Mouse (Mus musculus): Measurements from ENCODE around the gene Ms4a14. TPM values are rescaled to one million over a fixed set of nuclear protein-coding genes. Genes with fewer than 3 reads are reported as not detected.

Ms4a14 gene
- 0.04 and 0.12 TPM in 2 replicates for polyA plus RNA-seq (2012; rRNA removed)

GRCm38 (mm10) chr19:11314354-11314753, at the start of gene Ms4a14:
Ms4a14 (minus strand) TSS chr19:11314454.

DNA sequence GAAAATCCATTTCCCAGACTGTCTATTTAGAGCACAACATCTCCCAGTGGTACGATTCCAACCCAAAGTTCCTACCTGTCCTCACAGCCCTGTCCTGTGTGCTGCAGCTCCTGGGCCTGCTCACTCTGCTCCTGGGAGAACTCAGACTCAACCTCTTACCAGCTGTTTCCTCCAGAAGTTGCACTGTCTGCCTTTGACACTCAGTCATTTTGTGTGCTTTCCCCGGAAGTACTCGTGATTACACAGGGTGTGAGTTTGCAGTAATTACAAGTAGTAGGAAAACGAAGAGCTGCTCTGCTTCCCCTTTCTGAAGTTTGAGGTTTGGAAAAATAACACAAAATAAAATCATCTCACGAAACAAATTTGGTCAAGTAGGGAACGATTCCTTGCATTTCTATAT, 21.7 kb upstream of the Ms4a14 start, which contains the start of gene Ms4a7:
Gene Ms4a7, minus strand, starts transcription at position 215 of the 400 bp plus-strand sequence.

GRCm38 (mm10) chr19:11283773-11284172, 30.5 kb downstream of the Ms4a14 start, which contains the start of gene Ms4a5:
Ms4a5 (minus strand) TSS chr19:11283873.

DNA sequence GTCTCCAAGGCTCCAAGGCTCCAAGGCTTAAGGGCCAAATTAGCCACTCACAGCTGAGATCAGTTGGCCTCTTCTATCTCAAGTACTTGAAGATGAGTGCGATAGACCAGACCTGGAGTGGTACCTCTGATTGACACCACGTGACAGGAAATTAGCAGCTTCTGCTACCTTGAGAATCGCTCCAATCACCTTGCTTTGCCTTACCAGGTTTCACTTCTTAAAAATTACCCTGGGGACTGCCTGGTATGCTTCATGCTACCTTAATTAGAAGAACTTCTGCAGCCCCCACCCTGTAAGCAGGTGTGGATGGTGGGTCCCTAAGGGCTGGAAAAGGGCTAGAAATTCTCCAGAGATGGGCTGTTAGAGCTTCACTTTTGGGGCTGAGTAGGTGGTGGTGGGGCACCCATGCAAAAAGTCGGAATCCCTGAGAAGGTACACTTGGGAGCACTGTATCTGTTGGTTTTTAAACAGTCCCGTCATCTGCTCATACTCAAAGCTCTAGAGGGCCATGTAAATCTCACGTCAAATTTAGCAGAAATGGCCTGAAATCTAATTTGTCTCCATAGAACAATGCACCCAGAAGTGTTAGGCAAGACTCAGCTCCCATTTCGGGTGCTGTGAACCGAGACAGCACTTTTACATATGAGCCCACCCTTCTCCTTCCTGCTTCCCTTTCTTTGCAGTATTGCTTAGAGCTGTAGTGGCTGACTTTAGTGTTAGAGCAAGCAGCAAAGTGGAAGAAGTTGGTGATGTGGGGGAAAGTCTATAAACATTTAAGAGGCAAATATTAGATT, 48.0 kb downstream of the Ms4a14 start, which contains the start of gene Ms4a1:
Gene Ms4a1, minus strand, starts transcription at position 190 of the 794 bp plus-strand sequence.

Other genes with a start within 250 kb of the Ms4a14 start
- not detected in 2 replicates for gene Ms4a8a, start 233.4 kb downstream of the Ms4a14 start, polyA plus RNA-seq (2012; rRNA removed)
- not detected in 2 replicates for gene 1700017D01Rik, start 183.6 kb downstream of the Ms4a14 start, polyA plus RNA-seq (2012; rRNA removed)
- not detected in 2 replicates for gene 1700025F22Rik, start 149.1 kb downstream of the Ms4a14 start, polyA plus RNA-seq (2012; rRNA removed)
- not detected in 2 replicates for gene Ms4a13, start 117.7 kb downstream of the Ms4a14 start, polyA plus RNA-seq (2012; rRNA removed)
- not detected in 2 replicates for gene Ms4a12, start 82.0 kb downstream of the Ms4a14 start, polyA plus RNA-seq (2012; rRNA removed)
- gene Ms4a1, start 48.2 kb downstream of the Ms4a14 start, polyA plus RNA-seq (2012; rRNA removed), result not detected in 2 replicates
- not detected in 2 replicates for gene Ms4a5, start 30.6 kb downstream of the Ms4a14 start, polyA plus RNA-seq (2012; rRNA removed)
- 0.82 and 0.93 TPM in 2 replicates for gene Ms4a7, start 21.7 kb upstream of the Ms4a14 start, polyA plus RNA-seq (2012; rRNA removed)
- gene Ms4a4a, start 61.1 kb upstream of the Ms4a14 start, polyA plus RNA-seq (2012; rRNA removed), result 0.66 and 0.78 TPM in 2 replicates
- 0.44 TPM in 1 of 2 replicates, not detected in the other for gene Ms4a4c, start 90.3 kb upstream of the Ms4a14 start, polyA plus RNA-seq (2012; rRNA removed)
- gene Ms4a4b, start 129.1 kb upstream of the Ms4a14 start, polyA plus RNA-seq (2012; rRNA removed), result not detected in 2 replicates
- gene Ms4a6c, start 154.9 kb upstream of the Ms4a14 start, polyA plus RNA-seq (2012; rRNA removed), result 2.6 and 3.3 TPM in 2 replicates
- 0.04 and 0.10 TPM in 2 replicates for gene Gm8369, start 171.5 kb upstream of the Ms4a14 start, polyA plus RNA-seq (2012; rRNA removed)
- gene Ms4a6b, start 202.1 kb upstream of the Ms4a14 start, polyA plus RNA-seq (2012; rRNA removed), result 2.4 and 2.9 TPM in 2 replicates
- gene Ms4a4d, start 222.3 kb upstream of the Ms4a14 start, polyA plus RNA-seq (2012; rRNA removed), result 0.20 and 0.32 TPM in 2 replicates